Mouse (Mus musculus) cerebellum, adult 9-11 months (tissue): Measurements from ENCODE around the gene Pip5k1b.
A peak's percentile ranks its signal among the peaks of the same experiment; 100 is the strongest.

Experiments used
- DNase-seq: peaks from one replicate; pipeline ENCODE4 v3.0.0; 2022

Gene Pip5k1b

GRCm38 (mm10) chr19:24542293-24542675, 13.4 kb downstream of the Pip5k1b start:
- DNase-seq, result no peak

GRCm38 (mm10) chr19:24541669-24542292, 13.9 kb downstream of the Pip5k1b start:
- DNase-seq, result no peak

- no peak for DNase-seq
These were observed 14.6 kb downstream of the Pip5k1b start for GRCm38 (mm10) chr19:24540952-24541668.

- no peak for DNase-seq
These were observed 16.6 kb downstream of the Pip5k1b start for GRCm38 (mm10) chr19:24539041-24539440.

- no peak for DNase-seq
These were observed 17.5 kb downstream of the Pip5k1b start for GRCm38 (mm10) chr19:24538181-24538580.

GRCm38 (mm10) chr19:24537691-24538090, 18.0 kb downstream of the Pip5k1b start:
- DNase-seq, result no peak

GRCm38 (mm10) chr19:24536920-24537319, 18.8 kb downstream of the Pip5k1b start:
- DNase-seq, result no peak

- DNase-seq, result no peak
These were observed 19.4 kb downstream of the Pip5k1b start for GRCm38 (mm10) chr19:24536280-24536679.

GRCm38 (mm10) chr19:24535161-24535560, 20.5 kb downstream of the Pip5k1b start:
- no peak for DNase-seq

GRCm38 (mm10) chr19:24534733-24535132, 20.9 kb downstream of the Pip5k1b start:
- no peak for DNase-seq

- DNase-seq, result no peak
These were observed 26.6 kb downstream of the Pip5k1b start for GRCm38 (mm10) chr19:24528910-24529561.

- DNase-seq, result no peak
These were observed 27.4 kb downstream of the Pip5k1b start for GRCm38 (mm10) chr19:24528129-24528730.

- DNase-seq, result no peak
These were observed 28.1 kb downstream of the Pip5k1b start for GRCm38 (mm10) chr19:24527613-24527948.

- DNase-seq, result no peak
These were observed 28.7 kb downstream of the Pip5k1b start for GRCm38 (mm10) chr19:24526731-24527612.

GRCm38 (mm10) chr19:24523476-24524313, 32.0 kb downstream of the Pip5k1b start:
- peak; percentile 97 for DNase-seq

- no peak for DNase-seq
These were observed 33.7 kb downstream of the Pip5k1b start for GRCm38 (mm10) chr19:24521997-24522396.

- DNase-seq, result no peak
These were observed 34.5 kb downstream of the Pip5k1b start for GRCm38 (mm10) chr19:24521146-24521545.

- DNase-seq, result no peak
These were observed 35.8 kb downstream of the Pip5k1b start for GRCm38 (mm10) chr19:24519732-24520409.

- no peak for DNase-seq
These were observed 37.3 kb downstream of the Pip5k1b start for GRCm38 (mm10) chr19:24518384-24518783.

GRCm38 (mm10) chr19:24517057-24517456, 38.6 kb downstream of the Pip5k1b start:
- no peak for DNase-seq

GRCm38 (mm10) chr19:24515941-24516340, 39.7 kb downstream of the Pip5k1b start:
- DNase-seq, result no peak
